Mouse (Mus musculus): ENCODE data around the gene Usp7.

The Usp7 gene

DNA sequence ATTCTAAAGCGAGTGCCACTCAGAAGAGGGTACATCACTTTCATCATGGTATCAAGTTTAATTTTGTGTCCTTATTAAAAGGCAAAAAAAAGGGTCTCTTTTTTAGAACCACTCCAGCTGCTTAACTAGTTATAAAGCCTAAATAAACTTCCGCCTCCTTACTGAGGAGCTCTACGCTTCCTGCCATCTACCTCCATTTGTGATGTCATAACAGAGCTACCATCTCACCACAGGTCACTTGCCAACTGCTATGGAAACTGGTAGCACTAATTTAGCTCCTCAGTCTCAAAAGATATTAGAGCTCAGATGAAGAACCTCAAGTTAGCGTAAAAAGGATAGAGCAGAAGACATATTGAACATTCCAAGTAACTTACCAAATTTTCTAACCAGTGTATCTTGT is 71.7 kb downstream of the Usp7 start:
- DNase-seq (ENCODE audit: low read depth): no peak

DNA sequence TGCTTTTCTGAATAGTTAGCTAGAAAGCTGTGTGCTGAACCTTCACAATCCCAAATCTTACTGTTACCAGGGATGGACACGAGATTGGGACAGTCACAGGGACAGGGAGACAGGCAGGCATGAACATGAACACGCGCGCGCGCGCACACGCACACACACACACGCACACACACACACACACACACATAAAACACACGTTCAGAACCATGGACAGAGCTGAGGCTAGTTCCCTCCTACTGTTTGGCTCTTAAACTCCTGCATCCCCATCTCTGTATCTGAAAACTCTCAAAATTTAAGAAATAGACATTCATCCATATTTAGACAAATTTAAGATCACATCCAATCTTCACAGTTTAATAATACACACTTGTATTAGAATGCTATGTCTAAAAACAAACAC is 74.4 kb downstream of the Usp7 start:
- DNase-seq (ENCODE audit: low read depth): no peak

DNA sequence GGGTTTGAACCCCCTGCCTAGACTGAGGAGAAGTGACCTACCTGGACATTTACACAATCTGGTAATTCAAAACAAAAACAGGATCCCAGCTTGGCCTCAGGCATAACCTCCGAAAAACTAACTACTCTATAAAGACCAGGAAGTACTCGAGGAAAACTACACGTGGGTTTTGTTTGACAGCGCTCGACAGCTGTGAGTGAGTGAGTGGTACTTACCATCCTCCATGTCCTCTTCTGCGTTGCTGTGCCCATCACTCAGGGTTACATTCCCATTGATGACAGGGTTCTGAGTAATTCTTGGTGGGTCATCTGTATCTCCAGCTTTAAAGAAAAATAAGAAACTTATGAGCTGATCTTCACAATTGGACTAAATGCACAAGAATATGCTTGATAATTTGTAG is 75.8 kb downstream of the Usp7 start:
- no peak for DNase-seq (ENCODE audit: low read depth)

DNA sequence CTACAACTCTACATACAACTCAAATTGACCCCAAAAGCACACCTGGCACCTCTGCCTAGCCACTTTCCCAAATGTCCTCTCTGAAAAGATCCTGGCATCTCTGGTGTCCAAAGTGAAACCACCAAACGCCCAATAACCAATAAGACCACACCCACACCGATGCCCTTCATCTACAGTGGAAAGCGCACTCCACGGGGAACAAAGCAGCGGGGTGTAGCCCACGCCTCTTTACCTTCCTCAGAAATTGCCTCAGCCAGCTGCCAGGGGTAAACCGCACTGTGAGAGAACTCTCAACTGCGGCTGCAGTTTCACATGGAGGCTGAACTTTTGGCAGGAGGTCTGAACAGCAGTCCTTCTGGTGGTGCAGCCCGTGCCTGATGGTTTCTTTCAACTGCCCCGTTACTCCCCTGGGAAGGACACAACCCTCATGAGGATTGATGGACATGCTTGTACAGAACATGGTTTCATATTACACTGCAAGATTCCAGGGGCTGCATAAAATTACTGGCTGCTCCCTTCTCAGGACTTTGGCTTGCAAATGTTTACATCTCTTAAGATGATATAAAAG is 76.5 kb downstream of the Usp7 start:
- no peak for DNase-seq (ENCODE audit: low read depth)

DNA sequence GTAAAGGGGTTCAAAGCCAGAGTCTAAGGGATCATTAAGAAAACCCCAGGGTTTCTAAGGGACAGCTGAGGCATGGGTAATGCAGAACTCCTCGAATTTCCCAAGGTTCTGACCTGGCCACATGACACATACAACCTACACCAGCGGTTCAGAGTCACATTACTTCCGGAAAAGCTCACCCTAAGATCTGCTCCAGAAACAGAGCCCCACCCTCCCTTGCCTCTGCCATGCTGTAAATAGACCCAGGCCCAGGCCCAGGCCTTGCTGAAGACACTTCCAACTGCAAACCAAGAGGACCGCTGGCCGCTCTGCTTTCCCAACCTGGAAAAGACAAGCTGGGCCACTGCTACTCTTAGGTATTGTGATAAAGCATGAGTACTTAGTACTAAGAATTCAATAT is 77.3 kb downstream of the Usp7 start:
- no peak for DNase-seq (ENCODE audit: low read depth)

DNA sequence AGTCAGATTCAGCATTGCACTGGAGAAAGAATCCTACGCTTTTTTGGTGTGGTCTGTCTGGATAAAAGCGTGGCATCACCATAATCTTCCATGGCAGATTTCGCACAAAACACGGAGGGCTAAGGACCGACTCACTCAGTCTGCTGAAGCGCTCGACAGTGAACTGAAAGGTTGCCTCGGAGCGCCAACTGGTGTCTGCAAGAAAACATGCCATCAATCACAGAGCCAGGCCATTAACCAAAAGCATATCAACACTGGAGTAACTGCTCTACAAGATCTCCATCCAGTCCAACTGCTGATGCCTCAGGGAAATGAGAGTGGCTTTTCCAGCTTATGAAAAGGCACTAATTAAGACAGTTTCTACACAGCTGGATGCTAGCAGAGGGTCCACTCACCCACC is 80.1 kb downstream of the Usp7 start:
- DNase-seq (ENCODE audit: low read depth): no peak

DNA sequence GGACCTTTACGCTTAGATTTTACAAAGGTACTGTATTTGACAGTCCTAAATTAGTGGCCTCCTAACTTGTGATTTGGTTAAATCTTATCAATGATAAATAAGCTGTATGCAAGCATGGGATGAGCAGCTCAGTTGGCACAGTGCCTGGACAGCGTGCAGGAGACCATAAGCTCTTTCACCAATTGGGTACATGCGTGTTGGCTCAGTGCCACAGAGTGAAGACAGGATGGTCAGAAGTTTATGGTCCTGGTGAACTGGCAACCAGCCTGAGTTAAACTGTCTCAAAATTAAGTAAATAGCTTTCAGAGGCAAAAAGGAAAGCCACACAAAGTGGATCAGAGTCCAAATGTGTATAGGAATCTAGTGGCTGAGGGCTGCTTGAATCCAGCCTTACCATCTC is 91.5 kb downstream of the Usp7 start:
- DNase-seq (ENCODE audit: low read depth): no peak

DNA sequence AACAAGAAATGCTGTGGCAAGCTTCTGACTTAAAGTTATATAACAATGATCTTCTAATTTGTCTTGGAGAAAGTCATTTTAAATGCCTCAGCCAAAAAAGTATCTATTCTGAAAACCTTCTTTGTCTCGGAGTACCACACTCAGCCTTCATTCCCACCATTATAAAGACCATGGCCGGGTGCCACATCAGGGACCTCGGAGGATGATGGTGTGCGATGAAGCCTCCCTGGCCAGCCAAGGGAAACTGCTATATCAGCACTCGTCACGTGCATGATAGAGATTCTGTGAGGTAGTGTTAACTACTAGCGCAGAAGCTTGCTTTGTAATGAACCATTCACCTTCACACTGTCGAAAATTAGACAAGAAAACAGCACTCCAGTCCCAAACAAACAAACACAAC is 92.6 kb downstream of the Usp7 start:
- no peak for DNase-seq (ENCODE audit: low read depth)

DNA sequence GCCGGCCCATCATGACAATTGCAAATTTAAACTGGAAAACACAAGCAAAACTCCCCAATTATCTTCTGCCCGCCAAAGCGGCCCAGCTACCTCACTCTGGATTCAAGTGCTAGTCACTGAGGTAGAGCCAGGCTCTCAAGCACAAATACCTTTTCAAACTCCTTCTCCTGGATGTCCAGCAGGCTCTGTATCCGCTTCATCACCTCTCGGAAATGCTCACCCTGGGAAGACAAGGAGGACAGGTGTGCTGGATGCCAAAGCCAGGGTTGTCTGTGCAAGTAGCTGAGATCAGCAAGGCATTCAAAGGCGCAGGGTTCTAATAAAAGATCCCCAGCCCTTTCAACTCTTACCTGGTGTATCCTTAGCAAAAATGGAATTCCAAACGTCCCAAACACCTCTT is 100.9 kb downstream of the Usp7 start:
- no peak for DNase-seq (ENCODE audit: low read depth)

DNA sequence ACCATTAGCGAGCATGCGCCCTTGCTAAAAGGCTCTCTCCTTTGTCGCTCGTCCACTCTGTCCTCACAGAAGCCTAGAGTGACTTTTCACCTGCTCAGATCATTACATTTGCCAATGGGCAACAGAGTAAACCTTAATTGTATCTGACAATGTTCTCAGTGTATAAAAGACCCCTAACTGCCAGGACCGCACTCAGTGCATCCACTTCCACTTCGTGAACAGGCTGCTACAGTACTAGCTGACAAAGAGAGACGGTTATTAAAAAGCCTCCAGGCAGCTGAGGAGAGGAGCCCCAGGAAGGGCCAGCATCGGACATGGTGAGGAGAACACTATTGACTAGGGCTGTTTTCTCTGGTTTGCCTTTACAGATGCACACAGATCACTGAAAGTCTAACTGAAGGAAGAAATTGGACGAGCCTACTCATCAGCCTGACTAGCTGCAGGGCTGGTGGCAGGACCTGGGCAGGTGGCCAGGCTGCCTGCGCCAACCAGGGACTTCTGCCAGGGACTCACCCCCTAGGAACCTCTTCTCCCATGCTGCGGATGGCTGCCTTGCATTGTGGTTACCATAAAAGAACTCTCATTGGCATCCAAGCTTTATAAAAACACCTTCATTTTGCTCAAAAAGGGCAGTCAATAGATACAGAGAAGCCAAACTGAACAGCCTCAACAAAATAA is 102.0 kb downstream of the Usp7 start:
- DNase-seq (ENCODE audit: low read depth): no peak

DNA sequence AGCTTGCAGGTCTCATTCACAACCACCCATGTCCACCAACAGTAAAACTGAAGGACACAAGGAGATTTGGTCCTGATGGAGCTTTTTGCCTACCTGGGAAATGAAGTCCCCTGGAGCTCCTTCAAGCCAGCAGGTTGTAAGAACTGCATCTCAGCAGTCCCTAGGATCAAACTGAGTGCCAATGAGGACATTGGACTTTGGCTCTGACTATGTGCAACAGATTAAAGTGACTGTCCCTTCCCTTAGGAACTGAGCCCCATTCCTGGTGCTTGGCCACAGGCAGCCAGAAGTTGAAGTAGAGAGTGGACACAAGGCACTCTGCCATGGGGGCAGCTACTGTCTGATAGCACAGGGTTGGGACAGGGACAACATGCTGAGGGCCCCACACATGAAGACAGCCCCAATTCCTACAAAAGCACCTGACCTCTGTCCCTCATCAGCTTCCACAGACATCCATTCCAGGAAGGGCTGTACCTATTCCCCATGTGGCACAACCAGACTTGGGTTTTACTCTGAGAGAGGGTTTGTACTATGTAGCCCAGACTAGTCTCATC is 104.5 kb downstream of the Usp7 start:
- no peak for DNase-seq (ENCODE audit: low read depth)

DNA sequence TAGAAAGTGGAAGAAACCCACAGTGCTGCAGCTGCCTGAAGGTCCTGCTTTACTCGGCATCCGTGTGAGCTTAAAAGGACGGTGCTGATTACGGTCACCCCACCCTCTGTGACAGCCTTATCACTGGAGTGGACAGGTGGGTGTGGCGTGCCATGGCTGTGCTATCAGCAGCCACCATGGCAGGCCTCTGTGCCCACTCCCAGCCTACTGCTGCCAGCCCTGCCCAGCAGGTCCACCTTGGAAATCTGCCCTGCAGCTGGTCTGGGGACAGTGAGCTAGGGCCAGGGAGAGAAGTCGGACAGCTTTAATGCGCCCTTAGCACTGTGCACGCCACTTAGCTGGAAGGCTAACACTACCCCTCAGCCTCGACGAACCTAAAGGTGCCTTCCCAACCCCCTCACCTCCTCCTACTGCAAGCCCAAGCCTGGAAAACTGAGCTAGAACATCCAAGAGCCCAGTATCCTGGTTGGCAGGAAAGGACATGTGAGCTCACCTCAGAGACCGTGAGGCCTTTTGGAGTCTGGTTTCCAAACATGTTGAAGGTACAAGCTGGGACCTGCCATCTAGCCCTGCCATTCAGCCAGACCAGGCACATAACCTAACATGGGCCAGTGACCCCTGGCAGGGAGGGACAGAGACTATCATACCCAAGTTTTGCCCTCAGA is 105.1 kb downstream of the Usp7 start:
- DNase-seq (ENCODE audit: low read depth): no peak

DNA sequence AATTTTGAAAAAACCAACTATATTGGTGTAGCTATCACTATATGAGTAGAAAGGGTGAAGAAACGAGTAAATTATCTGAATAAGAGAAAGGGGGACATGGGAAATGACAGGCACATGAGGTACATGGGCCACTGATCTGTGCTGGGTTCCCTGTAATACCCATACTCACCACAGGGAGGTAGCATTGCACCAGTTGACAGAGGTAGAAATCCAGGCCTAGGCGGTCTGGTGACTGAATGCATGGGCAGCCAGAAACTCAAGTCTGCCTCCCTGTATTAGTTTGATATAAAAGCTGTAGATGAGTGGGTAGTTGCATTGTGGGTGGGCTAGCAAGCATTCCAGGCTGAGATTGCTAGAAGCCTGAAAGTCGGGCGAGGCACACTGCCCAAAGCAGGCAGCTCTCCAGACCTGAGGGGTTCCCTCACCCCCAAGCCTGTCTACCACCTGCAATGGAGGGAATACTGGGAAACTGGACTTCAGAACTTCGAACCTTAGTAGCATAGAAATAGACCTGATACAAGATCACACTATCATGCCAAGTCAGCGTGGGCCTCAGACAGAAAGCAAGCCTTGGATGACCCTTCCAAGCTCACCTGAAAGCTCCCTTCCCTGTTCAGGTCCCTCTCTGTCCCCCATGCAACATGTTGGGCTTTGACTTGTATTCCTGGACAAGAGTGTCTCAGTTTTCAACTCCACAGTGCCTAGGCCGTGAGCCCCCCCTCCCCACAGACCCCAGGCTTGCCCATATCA is 105.8 kb downstream of the Usp7 start:
- DNase-seq (ENCODE audit: low read depth): peak; percentile 43

DNA sequence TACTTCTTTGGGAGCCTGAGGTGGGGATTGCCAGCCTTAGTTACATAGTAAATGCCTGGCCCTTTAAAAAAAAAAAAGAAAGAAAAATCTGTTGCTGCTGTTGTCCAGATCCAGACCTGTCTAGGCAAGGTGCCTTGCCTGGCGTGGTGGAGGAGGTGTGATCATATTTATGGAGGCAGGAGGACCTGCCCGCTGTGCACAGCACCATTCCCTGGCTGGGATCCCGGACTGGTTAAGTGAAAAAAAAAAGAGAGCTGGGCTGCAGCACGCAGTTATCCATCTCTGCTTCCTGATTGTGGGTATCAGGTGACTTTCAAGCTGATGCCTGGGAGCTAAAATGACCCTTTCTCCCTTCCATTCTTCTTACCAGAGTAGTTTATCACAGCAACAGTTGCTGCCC is 107.0 kb downstream of the Usp7 start:
- no peak for DNase-seq (ENCODE audit: low read depth)

DNA sequence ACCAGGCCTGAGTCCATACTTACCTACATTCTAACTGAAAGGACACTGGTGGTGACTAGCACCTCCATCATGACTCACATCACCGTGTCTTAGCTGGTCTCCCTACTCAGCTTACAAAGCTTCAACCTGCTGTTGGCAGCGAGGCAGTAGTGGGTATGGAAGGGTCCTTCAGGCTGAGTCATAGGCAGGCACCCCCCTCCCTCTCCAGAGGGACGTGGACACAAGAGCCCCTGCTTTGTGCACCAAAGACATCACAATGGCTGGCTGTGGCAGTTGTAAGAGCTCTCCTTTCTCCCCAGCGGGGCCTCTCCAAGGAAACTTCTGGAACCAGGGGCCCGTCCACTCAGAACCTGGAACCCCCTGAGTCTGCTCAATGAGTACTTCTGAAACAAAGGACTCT is 111.6 kb downstream of the Usp7 start, which contains the start of gene Gm5767:
Gm5767 (plus strand) TSS at position 301 of the 400 bp plus-strand sequence.
- no peak for DNase-seq (ENCODE audit: low read depth)

DNA sequence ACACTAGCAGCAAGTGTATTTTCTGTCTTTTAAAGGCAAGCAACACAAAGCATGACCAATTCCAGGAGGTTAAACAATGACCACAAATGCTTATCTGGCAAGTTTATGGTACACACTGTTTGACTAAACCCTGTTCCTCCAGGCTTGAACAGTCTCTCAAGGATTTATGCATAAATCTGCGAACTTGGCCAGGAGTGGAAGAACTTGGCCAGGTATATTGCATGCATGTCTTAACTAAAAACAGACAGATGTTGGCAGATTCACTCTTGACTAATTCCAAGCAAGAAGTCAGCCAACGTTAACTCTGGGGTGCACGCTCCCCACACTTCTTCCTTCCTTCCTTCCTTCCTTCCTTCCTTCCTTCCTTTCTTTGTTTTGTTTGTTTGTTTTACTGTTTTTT is 112.3 kb downstream of the Usp7 start:
- DNase-seq (ENCODE audit: low read depth): no peak

DNA sequence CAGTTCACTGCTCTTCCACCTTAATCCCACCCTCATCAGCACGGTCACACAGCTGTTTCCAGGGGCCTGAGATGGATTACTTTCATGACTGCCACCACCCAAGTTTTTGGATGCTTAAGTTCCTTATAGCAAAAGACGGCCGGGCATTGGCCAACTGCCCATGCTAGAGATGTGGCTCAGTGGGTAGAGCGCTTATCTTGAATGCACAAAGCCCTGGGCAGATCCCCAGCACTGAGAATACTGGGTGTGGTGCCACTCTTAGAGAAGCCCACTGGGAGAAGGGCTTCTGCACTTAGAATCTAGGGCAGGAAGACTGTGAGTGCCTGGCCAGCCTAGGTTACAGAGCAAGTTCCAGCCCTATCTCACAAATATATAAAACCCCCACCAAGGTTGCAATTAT is 113.4 kb downstream of the Usp7 start:
- DNase-seq (ENCODE audit: low read depth): no peak

DNA sequence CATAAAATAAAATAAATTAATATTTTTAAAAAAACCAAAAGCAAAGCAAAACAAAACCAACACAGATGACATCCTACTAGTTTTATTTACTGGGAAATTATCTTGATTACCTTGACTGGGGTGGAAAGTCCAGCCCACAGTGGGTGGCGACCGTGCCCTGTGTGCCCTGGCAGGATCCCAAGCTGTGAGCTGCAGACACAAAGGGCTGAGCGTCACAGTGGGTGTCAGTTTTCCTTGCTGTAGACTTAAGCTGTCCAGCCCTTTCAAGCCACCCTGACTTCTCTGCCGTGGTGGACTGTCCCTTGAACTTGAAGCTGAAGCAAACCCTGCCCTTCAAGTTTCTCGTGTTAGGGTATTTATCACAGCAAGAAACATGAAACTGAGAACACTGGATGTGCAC is 114.1 kb downstream of the Usp7 start:
- DNase-seq (ENCODE audit: low read depth): no peak

DNA sequence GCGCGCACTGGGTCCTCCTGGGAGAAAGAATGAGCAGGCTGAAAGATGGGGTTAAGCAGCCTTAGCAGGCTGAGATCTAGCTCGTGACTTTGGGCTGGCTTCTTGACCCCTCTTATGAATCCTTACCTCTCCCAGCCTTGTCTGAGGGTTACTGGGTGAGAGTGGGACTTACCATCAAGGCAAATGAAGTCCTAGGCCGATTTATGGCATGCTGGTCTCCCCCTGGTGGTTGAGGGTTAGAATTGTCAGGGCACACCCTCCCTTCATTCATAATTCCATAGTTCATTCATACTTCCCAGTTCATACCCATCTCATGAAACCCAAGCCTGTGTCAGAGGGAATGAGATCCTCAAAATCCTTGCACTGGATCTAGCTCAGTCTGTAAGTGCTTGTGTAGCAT is 115.3 kb downstream of the Usp7 start:
- no peak for DNase-seq (ENCODE audit: low read depth)

DNA sequence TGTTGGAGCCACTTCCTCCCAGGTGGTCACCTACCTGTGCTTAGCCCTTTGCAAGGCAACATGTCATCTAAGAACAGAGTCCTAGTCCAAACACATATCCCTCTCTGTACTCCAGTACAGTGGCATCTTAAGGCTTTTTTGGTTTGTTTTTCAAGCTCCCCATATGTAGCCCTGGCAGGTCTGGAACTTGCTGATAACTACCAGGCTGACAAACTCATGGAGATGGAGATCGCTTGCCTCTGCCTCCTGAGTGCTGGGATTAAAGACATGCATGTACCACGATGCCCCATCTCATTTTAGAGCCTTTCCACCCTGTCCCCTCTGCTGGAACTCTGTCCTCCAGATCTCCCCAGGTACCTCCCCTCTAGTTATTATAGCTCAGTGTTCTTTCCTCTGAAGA is 115.9 kb downstream of the Usp7 start:
- DNase-seq (ENCODE audit: low read depth): no peak

DNA sequence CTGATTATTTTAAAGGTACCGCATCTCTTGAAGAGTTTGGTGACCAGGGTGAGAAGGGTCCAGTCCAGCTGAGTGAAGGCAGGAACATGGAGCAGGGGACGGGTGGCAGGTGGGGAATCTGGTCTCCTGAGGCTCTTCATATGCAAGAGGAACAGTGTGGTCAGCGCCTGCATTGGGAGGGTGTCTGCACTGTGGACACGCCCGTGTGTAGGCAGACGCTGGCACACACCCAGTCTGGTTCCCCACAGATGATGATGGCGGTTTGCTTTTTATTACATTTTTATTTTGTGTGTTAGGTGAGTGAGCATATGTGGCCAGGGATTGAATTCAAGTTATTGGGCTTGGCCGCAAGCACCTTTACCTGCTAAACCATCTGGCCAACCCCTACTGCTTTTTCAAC is 116.5 kb downstream of the Usp7 start:
- no peak for DNase-seq (ENCODE audit: low read depth)

DNA sequence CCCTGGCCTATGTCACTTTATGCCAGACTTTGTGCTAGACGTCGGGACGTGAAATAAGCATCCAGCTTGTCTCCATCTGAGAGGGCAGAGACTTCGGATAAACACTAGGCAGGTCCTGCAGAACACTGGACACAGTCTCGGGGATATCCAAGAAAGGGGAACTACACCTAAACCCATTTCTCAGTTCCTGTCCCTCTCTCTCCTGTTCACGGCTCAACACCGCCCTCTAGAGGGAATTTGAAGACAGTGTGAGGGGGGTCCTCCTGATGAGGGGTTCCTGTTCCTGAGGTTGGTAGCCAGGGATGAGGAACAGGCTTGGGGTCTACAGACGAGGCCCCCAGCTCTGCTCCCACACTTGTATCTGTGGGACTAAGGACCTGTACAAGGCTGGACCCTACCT is 117.9 kb downstream of the Usp7 start:
- DNase-seq (ENCODE audit: low read depth): no peak

DNA sequence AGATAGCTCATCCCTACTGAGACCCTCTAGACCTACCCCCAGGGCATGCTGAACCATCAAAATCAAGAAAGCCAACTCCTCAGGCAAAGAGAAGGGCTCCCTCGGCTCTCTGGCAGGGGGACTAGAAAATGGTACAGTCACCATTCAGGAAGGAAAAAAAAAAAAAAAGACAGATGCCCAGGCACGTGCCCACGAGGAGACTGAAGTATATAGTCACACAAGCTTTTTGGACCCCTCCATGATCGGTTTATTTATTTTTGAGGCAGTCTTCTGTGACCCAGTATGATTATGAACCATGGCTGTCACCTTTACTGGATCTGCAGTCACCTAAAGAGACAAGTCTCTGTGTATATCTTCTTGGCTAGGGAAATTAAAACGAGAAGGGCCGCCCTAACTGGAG is 118.8 kb downstream of the Usp7 start:
- no peak for DNase-seq (ENCODE audit: low read depth)
